Mouse (Mus musculus): ENCODE data around the gene Mtmr6.

- TF ChIP-seq CTCF (IDR thresholded peaks at IDR 0.05; ENCODE audit: low read depth) (no peak), EP300 (IDR thresholded peaks at IDR 0.05; ENCODE audit: low read depth) (no peak)
These were observed 30.5 kb downstream of the Mtmr6 start for GRCm38 (mm10) chr14:60295531-60295930.
